Mouse (Mus musculus): ENCODE data around the gene Grid1. TPM values are rescaled to one million over a fixed set of nuclear protein-coding genes. Genes with fewer than 3 reads are reported as not detected.
A peak's percentile ranks its signal among the peaks of the same experiment; 100 is the strongest.

Gene Grid1
- polyA plus RNA-seq, 1 experiment from 2014 or later, result 2.8 TPM

GRCm38 (mm10) chr14:35625749-35626148 is 805.8 kb downstream of the Grid1 start:
- ATAC-seq (ENCODE audit: low FRiP score), result no peak
- no peaks in the 10 kb centered on the region for H3K27me3 ChIP-seq
- H3K4me1 ChIP-seq, result no peaks in the 10 kb centered on the region
- 92% methylated on average over 5 of the region's 5 CpGs for WGBS
- no peak overlapping the region for H3K9ac ChIP-seq
- H3K4me3 ChIP-seq, result no peak overlapping the region
- no peak overlapping the region for H3K4me2 ChIP-seq (replicated peaks)
- H3K36me3 ChIP-seq, result no peaks in the 10 kb centered on the region
- 0 out of 2 replicates have a peak, but pooled peaks cover under 1% of the 10 kb centered on the region for H3K9me3 ChIP-seq (replicated peaks)
- H3K27ac ChIP-seq, result no peak overlapping the region

MicroRNAs encoded within 50 kb of the gene (microRNA counts, 519-probe panel; counts per million panel counts)
- microRNA mmu-miR-346, result 470 counts per million, percentile 58 among the panel's probes with 10 or more counts

Small RNA genes within 50 kb of the gene (microRNA-seq; reads per million reads assigned to microRNA genes)
- 113 reads per million, percentile 48 among the genes with 10 or more reads in this experiment for gene Mir346

Other genes starting within 250 kb of the Grid1 start
- gene Ldb3, start 231.4 kb upstream of the Grid1 start, polyA plus RNA-seq (2016; fragmentation: Nextera tagmentation; extraction: Ambion mirVana), result 0.22 and 1.9 TPM in 2 replicates
- gene Opn4, start 220.0 kb upstream of the Grid1 start, polyA plus RNA-seq (2016; fragmentation: Nextera tagmentation; extraction: Ambion mirVana), result not detected in 2 replicates
- 35.1 and 35.4 TPM in 2 replicates for gene Wapl, start 146.2 kb upstream of the Grid1 start, polyA plus RNA-seq (2016; fragmentation: Nextera tagmentation; extraction: Ambion mirVana)

Data from hindbrain, embryonic 12.5 days (tissue).